Mouse (Mus musculus): ENCODE results near the gene Gpsm1.
"Not testable (repeated sequence)": the region's sequence is repeated elsewhere in the genome, so short reads cannot be mapped to it uniquely, and the experiment has no call there.

The Gpsm1 gene

GRCm38 (mm10) chr2:26380871-26381270 is 65.6 kb downstream of the Gpsm1 start:
- not testable (repeated sequence) for DNase-seq

GRCm38 (mm10) chr2:26387713-26388112 is 72.4 kb downstream of the Gpsm1 start:
- no peak for DNase-seq

- peak; percentile 42 to 56 for DNase-seq
These were observed 73.4 kb downstream of the Gpsm1 start for GRCm38 (mm10) chr2:26388682-26389153.

GRCm38 (mm10) chr2:26389154-26389690 is 73.9 kb downstream of the Gpsm1 start, which contains the start of the genes Entr1 and Pmpca:
TSS of gene Entr1 (minus strand) at chr2:26389316.
TSS of gene Pmpca (plus strand) at chr2:26389339.
- peak; percentile 90 to 93 for DNase-seq

- no peak for DNase-seq
These were observed 75.6 kb downstream of the Gpsm1 start for GRCm38 (mm10) chr2:26390954-26391353.

- DNase-seq = no peak
These were observed 76.3 kb downstream of the Gpsm1 start for GRCm38 (mm10) chr2:26391617-26392016.
